Mouse (Mus musculus): ENCODE results near the gene Commd7. TPM values are rescaled to one million over a fixed set of nuclear protein-coding genes. Genes with fewer than 3 reads are reported as not detected.

Commd7 gene
- polyA plus RNA-seq, 1 experiment = 16.5 TPM

DNA sequence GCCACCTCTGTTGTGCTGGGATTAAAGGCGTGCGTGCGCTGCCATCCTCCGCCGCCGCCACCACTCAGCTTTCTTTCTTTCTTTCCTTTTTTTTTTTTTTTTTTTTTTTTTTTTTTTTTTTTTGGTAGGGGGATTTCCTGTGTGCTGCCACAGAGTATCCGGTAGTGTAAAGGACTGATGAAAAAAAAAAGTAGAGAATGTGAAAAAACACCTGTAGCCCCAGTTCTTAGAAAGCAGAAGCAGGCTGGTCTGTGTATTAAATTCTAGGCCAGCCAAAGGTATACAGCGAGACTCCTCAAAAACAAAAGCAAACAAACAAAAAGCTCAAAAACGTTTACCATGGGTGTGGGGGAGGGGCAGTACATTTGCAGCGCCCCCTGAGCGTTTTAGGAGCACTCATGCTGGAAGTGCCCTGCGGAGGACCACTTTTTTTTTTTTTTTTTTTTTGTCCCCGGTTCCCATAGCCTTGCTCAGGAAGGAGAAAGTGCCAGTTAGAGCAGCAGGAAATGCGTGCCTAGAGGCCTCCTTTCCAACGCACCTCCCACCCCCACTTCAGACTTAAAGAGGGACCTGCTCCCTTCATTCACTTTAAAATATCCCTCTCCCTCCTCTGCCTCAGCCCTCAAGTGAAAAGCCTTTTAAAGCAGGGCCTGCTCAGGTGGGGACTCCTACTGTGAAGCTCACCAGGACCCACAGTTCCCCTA, 6.5 kb upstream of the Commd7 start:
- H3K27me3 ChIP-seq (ENCODE audit: control insufficient read depth, insufficient read depth, low read length, poor library complexity, severe bottlenecking) = no peaks in the 10 kb centered on the region
- H3K9me3 ChIP-seq (replicated peaks; ENCODE audit: control insufficient read depth, insufficient read depth, low read length, poor library complexity, severe bottlenecking) = no peaks in the 10 kb centered on the region
- H3K36me3 ChIP-seq (ENCODE audit: control insufficient read depth, insufficient read depth, low read length, poor library complexity, severe bottlenecking) = no peaks in the 10 kb centered on the region
- H3K9ac ChIP-seq (ENCODE audit: low read depth, poor library complexity, severe bottlenecking) = no peak overlapping the region
- H3K4me3 ChIP-seq (ENCODE audit: low read depth, low read length) = no peak overlapping the region
- H3K27ac ChIP-seq (ENCODE audit: insufficient read depth, low read length) = peak overlapping the region; percentile 22; the same call in 1 of the 2 replicates
- H3K4me1 ChIP-seq (ENCODE audit: control insufficient read depth, insufficient read depth, low read length) = peaks cover 11% of the 10 kb centered on the region
- TF ChIP-seq CTCF (IDR thresholded peaks at IDR 0.05; ENCODE audit: low read depth, low read length) = no peak
- TF ChIP-seq EP300 (IDR thresholded peaks at IDR 0.05; ENCODE audit: insufficient read depth, low read depth, low read length) = peak; percentile 85
- no peak for TF ChIP-seq POLR2A (IDR thresholded peaks at IDR 0.05; ENCODE audit: insufficient read depth, low read length)

DNA sequence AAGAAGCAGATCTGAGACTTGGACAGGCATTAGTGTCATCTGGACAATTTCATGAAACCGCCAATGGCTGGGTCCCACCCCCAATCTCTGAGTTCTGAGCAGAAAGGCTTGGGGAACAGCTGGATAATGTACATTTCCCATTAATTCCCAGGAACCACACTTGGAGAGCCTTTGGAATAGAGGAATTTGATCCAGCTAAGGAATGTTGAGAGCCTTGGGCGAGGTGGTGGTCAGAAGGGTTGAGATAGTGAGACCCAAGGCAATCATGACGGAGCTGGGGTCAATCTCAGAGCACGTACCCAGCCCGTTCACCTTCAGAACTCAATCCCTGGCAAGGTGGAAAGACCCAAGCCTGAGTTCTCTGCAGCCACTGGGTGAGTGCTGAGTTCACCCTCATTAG, 678 bp upstream of the Commd7 start:
- Histone ChIP-seq H3K9me3 (replicated peaks; ENCODE audit: control insufficient read depth, insufficient read depth, low read length, poor library complexity, severe bottlenecking) (no peaks in the 10 kb centered on the region), H3K9ac (ENCODE audit: low read depth, poor library complexity, severe bottlenecking) (peak overlapping the region; percentile 89; the same call in 1 of the 2 replicates), H3K4me1 (ENCODE audit: control insufficient read depth, insufficient read depth, low read length) (no peaks in the 10 kb centered on the region), H3K27ac (ENCODE audit: insufficient read depth, low read length) (no peak overlapping the region), H3K36me3 (ENCODE audit: control insufficient read depth, insufficient read depth, low read length, poor library complexity, severe bottlenecking) (no peaks in the 10 kb centered on the region), H3K4me3 (ENCODE audit: low read depth, low read length) (no peak overlapping the region), H3K27me3 (ENCODE audit: control insufficient read depth, insufficient read depth, low read length, poor library complexity, severe bottlenecking) (no peaks in the 10 kb centered on the region)
- TF ChIP-seq CTCF (IDR thresholded peaks at IDR 0.05; ENCODE audit: low read depth, low read length) = no peak
- TF ChIP-seq EP300 (IDR thresholded peaks at IDR 0.05; ENCODE audit: insufficient read depth, low read depth, low read length) = no peak
- no peak for TF ChIP-seq POLR2A (IDR thresholded peaks at IDR 0.05; ENCODE audit: insufficient read depth, low read length)

DNA sequence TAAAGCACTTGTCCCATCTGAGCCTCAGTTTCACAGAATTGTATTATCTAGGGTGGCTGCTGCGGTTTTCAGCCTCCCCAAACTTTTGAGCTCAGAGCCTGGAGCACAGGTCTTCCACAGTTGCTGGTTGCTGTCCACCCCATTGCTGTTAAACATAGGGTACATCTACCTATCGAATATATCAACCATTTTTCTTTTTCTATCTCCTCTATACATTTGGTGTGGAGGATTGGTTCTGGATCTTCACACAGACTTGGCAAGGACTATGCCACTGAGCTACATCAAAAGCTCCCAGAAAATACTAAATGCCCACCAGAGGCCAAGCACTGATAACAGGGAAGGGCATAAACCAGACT, 268 bp upstream of the Commd7 start:
- Histone ChIP-seq H3K4me1 (ENCODE audit: control insufficient read depth, insufficient read depth, low read length) (no peaks in the 10 kb centered on the region), H3K27me3 (ENCODE audit: control insufficient read depth, insufficient read depth, low read length, poor library complexity, severe bottlenecking) (no peaks in the 10 kb centered on the region), H3K27ac (ENCODE audit: insufficient read depth, low read length) (no peak overlapping the region; the same call in 1 of the 2 replicates), H3K9me3 (replicated peaks; ENCODE audit: control insufficient read depth, insufficient read depth, low read length, poor library complexity, severe bottlenecking) (no peaks in the 10 kb centered on the region), H3K4me3 (ENCODE audit: low read depth, low read length) (peak overlapping the region; percentile 83), H3K36me3 (ENCODE audit: control insufficient read depth, insufficient read depth, low read length, poor library complexity, severe bottlenecking) (no peaks in the 10 kb centered on the region), H3K9ac (ENCODE audit: low read depth, poor library complexity, severe bottlenecking) (peak overlapping the region; percentile 89)
- no peak for TF ChIP-seq CTCF (IDR thresholded peaks at IDR 0.05; ENCODE audit: low read depth, low read length)
- TF ChIP-seq POLR2A (IDR thresholded peaks at IDR 0.05; ENCODE audit: insufficient read depth, low read length) = no peak
- TF ChIP-seq EP300 (IDR thresholded peaks at IDR 0.05; ENCODE audit: insufficient read depth, low read depth, low read length) = no peak

DNA sequence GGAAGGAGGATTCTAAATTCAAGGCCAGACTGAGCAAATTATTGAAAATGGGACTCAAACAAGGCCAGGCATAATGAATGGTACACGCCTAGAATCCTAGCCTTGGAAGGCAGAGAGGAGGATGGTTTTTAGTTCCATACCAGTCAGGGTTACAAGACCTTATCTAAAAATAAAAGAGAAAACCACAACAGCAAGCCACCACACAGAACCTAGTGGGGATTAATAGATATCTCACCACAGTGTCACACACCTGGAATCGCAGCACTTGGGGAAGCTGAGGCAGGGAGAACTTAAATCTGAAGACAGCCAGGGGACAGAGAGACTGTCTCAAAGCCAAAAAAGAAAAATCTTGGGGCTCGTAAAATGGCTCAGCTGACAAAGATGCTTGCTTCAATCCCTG, 1.6 kb downstream of the Commd7 start:
- no peak overlapping the region for H3K4me3 ChIP-seq (ENCODE audit: low read depth, low read length)
- no peak overlapping the region for H3K27ac ChIP-seq (ENCODE audit: insufficient read depth, low read length)
- H3K36me3 ChIP-seq (ENCODE audit: control insufficient read depth, insufficient read depth, low read length, poor library complexity, severe bottlenecking) = no peaks in the 10 kb centered on the region
- no peaks in the 10 kb centered on the region for H3K9me3 ChIP-seq (replicated peaks; ENCODE audit: control insufficient read depth, insufficient read depth, low read length, poor library complexity, severe bottlenecking)
- H3K9ac ChIP-seq (ENCODE audit: low read depth, poor library complexity, severe bottlenecking) = no peak overlapping the region; the same call in 1 of the 2 replicates
- H3K4me1 ChIP-seq (ENCODE audit: control insufficient read depth, insufficient read depth, low read length) = no peaks in the 10 kb centered on the region
- H3K27me3 ChIP-seq (ENCODE audit: control insufficient read depth, insufficient read depth, low read length, poor library complexity, severe bottlenecking) = no peaks in the 10 kb centered on the region
- TF ChIP-seq CTCF (IDR thresholded peaks at IDR 0.05; ENCODE audit: low read depth, low read length) (no peak), POLR2A (IDR thresholded peaks at IDR 0.05; ENCODE audit: insufficient read depth, low read length) (no peak), EP300 (IDR thresholded peaks at IDR 0.05; ENCODE audit: insufficient read depth, low read depth, low read length) (no peak)

DNA sequence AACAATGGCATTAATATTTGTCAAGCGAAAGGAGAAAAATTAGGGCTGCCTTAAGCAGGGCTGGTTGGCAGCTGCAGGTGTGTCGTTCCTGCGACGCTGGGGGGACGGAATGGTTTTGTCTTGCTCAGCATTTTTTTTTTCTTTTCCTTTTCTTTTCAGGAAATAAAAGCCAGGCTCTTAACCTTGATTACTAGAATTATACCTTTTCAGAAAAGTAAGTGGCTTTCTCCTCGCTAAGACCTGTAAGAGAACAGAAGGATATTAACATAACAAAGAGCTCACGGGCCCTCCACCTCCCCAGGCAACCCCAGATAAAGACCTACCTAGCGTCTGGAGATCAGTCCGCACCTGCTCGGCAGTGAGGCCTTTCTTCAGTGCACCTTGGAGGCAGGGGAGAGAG, 10.1 kb downstream of the Commd7 start:
- Histone ChIP-seq H3K4me3 (ENCODE audit: low read depth, low read length) (no peak overlapping the region), H3K27ac (ENCODE audit: insufficient read depth, low read length) (peak overlapping the region; percentile 59), H3K27me3 (ENCODE audit: control insufficient read depth, insufficient read depth, low read length, poor library complexity, severe bottlenecking) (no peaks in the 10 kb centered on the region), H3K36me3 (ENCODE audit: control insufficient read depth, insufficient read depth, low read length, poor library complexity, severe bottlenecking) (no peaks in the 10 kb centered on the region; the same call in none of the 2 replicates), H3K9ac (ENCODE audit: low read depth, poor library complexity, severe bottlenecking) (no peak overlapping the region), H3K9me3 (replicated peaks; ENCODE audit: control insufficient read depth, insufficient read depth, low read length, poor library complexity, severe bottlenecking) (no peaks in the 10 kb centered on the region), H3K4me1 (ENCODE audit: control insufficient read depth, insufficient read depth, low read length) (peaks cover 8% of the 10 kb centered on the region)
- TF ChIP-seq POLR2A (IDR thresholded peaks at IDR 0.05; ENCODE audit: insufficient read depth, low read length) = no peak
- peak; percentile 87 for TF ChIP-seq EP300 (IDR thresholded peaks at IDR 0.05; ENCODE audit: insufficient read depth, low read depth, low read length)

DNA sequence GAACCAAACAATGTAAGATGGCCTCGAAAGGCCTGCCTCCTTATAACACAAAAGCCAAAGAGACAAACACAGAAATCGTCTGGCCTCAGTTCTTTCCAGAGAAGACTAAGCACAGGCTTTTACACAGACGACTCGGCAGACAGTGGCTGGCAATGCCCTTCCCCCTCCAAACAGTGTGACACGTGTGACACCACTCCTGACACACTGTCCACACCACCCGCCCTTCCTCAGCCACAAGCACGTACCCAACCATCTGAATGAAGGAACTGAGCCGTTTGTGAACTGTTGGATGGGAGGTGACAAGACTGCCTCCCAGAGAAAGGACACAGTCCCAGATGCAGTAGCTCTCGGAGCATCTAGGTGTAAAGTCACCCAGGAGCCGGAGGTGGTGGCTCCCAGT, 13.7 kb downstream of the Commd7 start:
- no peaks in the 10 kb centered on the region for H3K27me3 ChIP-seq (ENCODE audit: control insufficient read depth, insufficient read depth, low read length, poor library complexity, severe bottlenecking)
- H3K4me3 ChIP-seq (ENCODE audit: low read depth, low read length) = no peak overlapping the region
- H3K9ac ChIP-seq (ENCODE audit: low read depth, poor library complexity, severe bottlenecking) = no peak overlapping the region
- no peaks in the 10 kb centered on the region; the same call in none of the 2 replicates for H3K36me3 ChIP-seq (ENCODE audit: control insufficient read depth, insufficient read depth, low read length, poor library complexity, severe bottlenecking)
- no peaks in the 10 kb centered on the region for H3K9me3 ChIP-seq (replicated peaks; ENCODE audit: control insufficient read depth, insufficient read depth, low read length, poor library complexity, severe bottlenecking)
- no peak overlapping the region for H3K27ac ChIP-seq (ENCODE audit: insufficient read depth, low read length)
- TF ChIP-seq EP300 (IDR thresholded peaks at IDR 0.05; ENCODE audit: insufficient read depth, low read depth, low read length) (no peak), POLR2A (IDR thresholded peaks at IDR 0.05; ENCODE audit: insufficient read depth, low read length) (no peak), CTCF (IDR thresholded peaks at IDR 0.05; ENCODE audit: low read depth, low read length) (no peak)
- peaks cover 8% of the 10 kb centered on the region for H3K4me1 ChIP-seq (ENCODE audit: control insufficient read depth, insufficient read depth, low read length)

Data from ES-Bruce4 (cell line).